In the genomic region with DNA sequence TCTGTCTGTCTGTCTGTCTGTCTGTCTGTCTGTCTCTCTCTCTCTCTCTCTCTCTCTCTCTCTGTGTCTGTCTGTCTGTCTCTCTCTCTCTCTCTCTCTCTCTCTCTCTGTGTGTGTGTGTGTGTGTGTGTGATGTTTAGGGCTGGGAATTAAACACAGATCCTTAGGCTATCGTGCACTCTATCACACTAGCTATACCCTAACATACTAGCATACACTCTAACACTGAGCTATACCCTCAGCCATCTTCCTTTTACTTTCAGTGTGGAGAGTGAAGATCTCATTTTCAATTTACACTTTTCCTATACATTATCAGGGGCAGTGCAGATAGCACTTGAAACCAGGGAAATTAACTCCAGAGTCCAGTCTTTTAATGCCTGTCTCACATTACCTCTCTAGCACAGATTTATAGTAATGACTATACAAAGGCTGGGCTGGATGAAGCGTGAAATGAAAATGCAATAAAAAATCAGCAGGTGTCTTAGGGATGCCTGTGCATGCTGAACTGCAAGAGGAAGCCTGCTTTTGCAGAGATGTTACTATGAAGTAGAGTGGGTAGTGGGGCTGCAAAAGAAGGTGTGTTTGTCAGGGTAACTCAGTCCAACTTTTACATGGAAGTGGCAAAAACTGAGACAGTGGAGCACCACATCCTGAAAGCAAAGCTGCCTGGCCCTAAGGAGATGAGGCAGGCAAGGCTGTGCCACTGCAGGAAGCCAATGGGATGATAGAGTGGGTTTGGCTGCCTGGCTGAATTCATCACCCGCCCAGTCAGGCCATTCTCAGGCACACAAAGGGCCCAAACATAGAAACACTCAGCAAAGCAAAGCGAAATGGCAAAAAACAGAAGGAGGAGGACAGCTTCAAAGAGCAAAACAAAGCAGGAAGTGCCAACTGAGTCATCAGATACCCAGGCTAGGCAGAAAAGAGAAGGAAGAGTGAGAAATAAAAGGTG, we compare ENCODE assay signal across 19 mouse cellular contexts. TPM values are rescaled to one million over a fixed set of nuclear protein-coding genes. Genes with fewer than 3 reads are reported as not detected.
DNase-seq lines count a peak whose midpoint lies in the region; ATAC-seq and TF ChIP-seq lines count a peak whose summit lies in the region.
"Had no signal": no experiment of that assay in that cellular context is flagged by ENCODE, and none has a peak within 500 bp of the region (broad histone marks: within the 10 kb centered on the region; RNA-seq: fewer than 3 reads in every experiment).

No protein-coding gene starts in this region.

- intact Hi-C loops in left cerebral cortex, postnatal 4 days (cut with DNase I): loop anchor here (10.0 kb wide), 1 partner anchor 80 kb away; no protein-coding TSS in a partner anchor

- no peaks in the 10 kb centered on the region for H3K9me3 ChIP-seq in forebrain, postnatal 0 days (ENCODE audit: low read length)
- no peaks in the 10 kb centered on the region for H3K9me3 ChIP-seq in forebrain, embryonic 14.5 days (replicated peaks; ENCODE audit: control insufficient read depth, low read length)
- no peaks in the 10 kb centered on the region for H3K9me3 ChIP-seq in neural tube, embryonic 12.5 days
- H3K9me3 ChIP-seq: embryonic facial prominence, embryonic 10.5 days; forebrain, embryonic 10.5 days had no signal

- H3K4me3 ChIP-seq in forebrain, postnatal 0 days (ENCODE audit: low read depth, low read length): no peak overlapping the region
- no peak overlapping the region for H3K4me3 ChIP-seq in forebrain, embryonic 14.5 days (ENCODE audit: low read depth, low read length)
- no peak overlapping the region for H3K4me3 ChIP-seq in neural tube, embryonic 12.5 days
- H3K4me3 ChIP-seq in lung, adult 2 months (replicated peaks; ENCODE audit: extremely low read depth, low read depth, low read length): no peak overlapping the region
- H3K4me3 ChIP-seq: embryonic facial prominence, embryonic 10.5 days; forebrain, embryonic 10.5 days had no signal

- TF ChIP-seq CTCF in forebrain, postnatal 0 days (IDR thresholded peaks at IDR 0.05; ENCODE audit: low read depth): no peak
- no peak for TF ChIP-seq CTCF in lung, adult 2 months (IDR thresholded peaks at IDR 0.05; ENCODE audit: insufficient read depth, low read length)

- peaks cover 86% of the 10 kb centered on the region for H3K36me3 ChIP-seq in forebrain, postnatal 0 days (ENCODE audit: insufficient read depth)
- H3K36me3 ChIP-seq in forebrain, embryonic 14.5 days (ENCODE audit: control insufficient read depth, insufficient read depth, low read length): peaks cover 93% of the 10 kb centered on the region
- H3K36me3 ChIP-seq in neural tube, embryonic 12.5 days: peaks cover 81% of the 10 kb centered on the region

- peak; percentile 47; the same call in 1 of the 2 replicates for ATAC-seq in forebrain, postnatal 0 days
- no peak for ATAC-seq in forebrain, embryonic 14.5 days
- ATAC-seq in neural tube, embryonic 12.5 days (ENCODE audit: low FRiP score, low read depth): peak; percentile 88
- no peak for ATAC-seq in megakaryocyte-erythroid progenitor cell, adult 5-6 weeks (replicated peaks; ENCODE audit: low FRiP score, low TSS enrichment, poor library complexity, severe bottlenecking)

- H3K9ac ChIP-seq in forebrain, postnatal 0 days: no peak overlapping the region
- no peak overlapping the region for H3K9ac ChIP-seq in forebrain, embryonic 14.5 days (ENCODE audit: low read length)
- no peak overlapping the region for H3K9ac ChIP-seq in neural tube, embryonic 12.5 days

- 54% methylated on average over 4 of the region's 4 CpGs for WGBS in forebrain, postnatal 0 days
- WGBS in forebrain, embryonic 14.5 days: 53% methylated on average over 4 of the region's 4 CpGs
- WGBS in neural tube, embryonic 12.5 days: 23% methylated on average over 4 of the region's 4 CpGs
- 56% methylated on average over 4 of the region's 4 CpGs for WGBS in lung, adult 2 months

- H3K27me3 ChIP-seq in forebrain, postnatal 0 days (ENCODE audit: insufficient read depth, low read length): no peaks in the 10 kb centered on the region
- no peaks in the 10 kb centered on the region for H3K27me3 ChIP-seq in forebrain, embryonic 14.5 days (replicated peaks; ENCODE audit: control insufficient read depth, insufficient read depth, low read length)
- 0 out of 2 replicates have a peak, but pooled peaks cover 6% of the 10 kb centered on the region for H3K27me3 ChIP-seq in neural tube, embryonic 12.5 days (replicated peaks)

- H3K4me1 ChIP-seq in forebrain, postnatal 0 days (ENCODE audit: insufficient read depth): no peaks in the 10 kb centered on the region
- no peaks in the 10 kb centered on the region for H3K4me1 ChIP-seq in forebrain, embryonic 14.5 days (ENCODE audit: control insufficient read depth, insufficient read depth, low read length)
- peaks cover 19% of the 10 kb centered on the region for H3K4me1 ChIP-seq in neural tube, embryonic 12.5 days
- H3K4me1 ChIP-seq in lung, adult 2 months (ENCODE audit: control insufficient read depth, insufficient read depth, low read length): no peaks in the 10 kb centered on the region
- H3K4me1 ChIP-seq: embryonic facial prominence, embryonic 10.5 days had no signal

- no peak overlapping the region for H3K27ac ChIP-seq in forebrain, postnatal 0 days (ENCODE audit: low read depth, low read length)
- no peak overlapping the region for H3K27ac ChIP-seq in forebrain, embryonic 14.5 days (ENCODE audit: low read depth, low read length)
- peak overlapping the region; percentile 27; the same call in 1 of the 2 replicates for H3K27ac ChIP-seq in neural tube, embryonic 12.5 days
- H3K27ac ChIP-seq: embryonic facial prominence, embryonic 10.5 days; forebrain, embryonic 10.5 days had no signal

- TF ChIP-seq POLR2A in lung, adult 2 months (IDR thresholded peaks at IDR 0.05; ENCODE audit: borderline replicate concordance, extremely low read depth, low read depth, low read length): no peak

- H3K4me2 ChIP-seq in forebrain, postnatal 0 days (ENCODE audit: low read depth): no peak overlapping the region
- H3K4me2 ChIP-seq in forebrain, embryonic 14.5 days (ENCODE audit: low read length): no peak overlapping the region
- 0 out of 2 replicates have a peak overlapping the region, but pooled peaks have one; percentile 9 for H3K4me2 ChIP-seq in neural tube, embryonic 12.5 days (replicated peaks)
- H3K4me2 ChIP-seq: liver, embryonic 11.5 days had no signal

- DNase-seq in forebrain, postnatal 0 days: no peak
- DNase-seq in forebrain, embryonic 14.5 days (ENCODE audit: low spot score): no peak
- DNase-seq in left cerebral cortex, adult 18-20 months (ENCODE audit: low spot score in 2 of 2): peak; percentile 23 to 25
- DNase-seq in left cerebral cortex, postnatal 4 days: no peak
- peak; percentile 10 for DNase-seq in forelimb bud, embryonic 11.5 days (ENCODE audit: low read depth, low spot score)
- DNase-seq in lung, adult 2 months: no peak
- DNase-seq: B cell, adult 2 months; heart, postnatal 10 days; kidney, adult 9 months; lung, postnatal 36 days; spleen, adult 18-20 months; thymus, adult 18-20 months had no signal

RNA-seq across cellular contexts. Expression of gene Fez1, which starts 43.5 kb away (rescaled TPM):
- total RNA-seq in forebrain, postnatal 0 days (2014; rRNA removed): 586 and 786 TPM in 2 replicates
- 644 and 657 TPM in 2 replicates for polyA plus RNA-seq in forebrain, postnatal 0 days (2015; fragmentation: Nextera tagmentation; extraction: Ambion mirVana)
- 620 and 684 TPM in 2 replicates for polyA plus RNA-seq in forebrain, embryonic 14.5 days (2014; fragmentation: Nextera tagmentation; extraction: Ambion mirVana)
- total RNA-seq in left cerebral cortex, adult 18-20 months (2021): 100 to 1,000 TPM; 260 to 266 TPM
- total RNA-seq in left cerebral cortex, postnatal 4 days (2021): 100 to 1,000 TPM; 365 to 373 TPM
- polyA plus RNA-seq in neural tube, embryonic 12.5 days (2016; fragmentation: Nextera tagmentation; extraction: Ambion mirVana): 428 and 435 TPM in 2 replicates
- polyA plus RNA-seq in lung, adult 2 months (2012; rRNA removed): 0.96 and 1.3 TPM in 2 replicates
- total RNA-seq in megakaryocyte-erythroid progenitor cell, adult 5-6 weeks (2014; fragmentation: Nextera tagmentation): not detected in 2 replicates
- not detected in 2 replicates for total RNA-seq in megakaryocyte-erythroid progenitor cell, adult 5-6 weeks (2017)
- total RNA-seq: granulocyte monocyte progenitor cell, adult 5-6 weeks; neutrophil, adult 5-6 weeks had no signal

Comparison
In these comparisons a context has a peak if more than half of its experiments do, and no peak if none do; other contexts are left out.
1. ATAC-seq: peak in forebrain, postnatal 0 days (single experiment) and neural tube, embryonic 12.5 days (single experiment); none in forebrain, embryonic 14.5 days (single experiment) and megakaryocyte-erythroid progenitor cell, adult 5-6 weeks (single experiment).
2. DNase-seq: peak in left cerebral cortex, adult 18-20 months (2 of 2) and forelimb bud, embryonic 11.5 days (single experiment); none in forebrain, postnatal 0 days (single experiment), forebrain, embryonic 14.5 days (single experiment), left cerebral cortex, postnatal 4 days (single experiment) and lung, adult 2 months (single experiment).
3. RNA of gene Fez1, which starts 43.5 kb away (total RNA-seq): 586 to 786 TPM in forebrain, postnatal 0 days, 365 to 373 TPM in left cerebral cortex, postnatal 4 days and 260 to 266 TPM in left cerebral cortex, adult 18-20 months; not detected in megakaryocyte-erythroid progenitor cell, adult 5-6 weeks; every median in the first group is over 100 times any median in the second.